Mouse (Mus musculus) C2C12 (cell line): ENCODE results near the gene Tnnt2.

Experiments
- CTCF ChIP-seq: IDR thresholded peaks from one replicate; pipeline ENCODE4 v1.5.1; 2011; ENCODE audit not compliant: control insufficient read depth, insufficient read depth, insufficient read length
- FOSL1 ChIP-seq: IDR thresholded peaks from one replicate; pipeline ENCODE4 v1.8.0; 2011; ENCODE audit warnings: mild to moderate bottlenecking, low read length; ENCODE audit not compliant: poor library complexity, insufficient read depth, severe bottlenecking
- USF1 ChIP-seq: IDR thresholded peaks from one replicate; pipeline ENCODE4 v1.6.1; 2011; ENCODE audit warnings: low read depth, mild to moderate bottlenecking, control low read depth, moderate library complexity

DNA sequence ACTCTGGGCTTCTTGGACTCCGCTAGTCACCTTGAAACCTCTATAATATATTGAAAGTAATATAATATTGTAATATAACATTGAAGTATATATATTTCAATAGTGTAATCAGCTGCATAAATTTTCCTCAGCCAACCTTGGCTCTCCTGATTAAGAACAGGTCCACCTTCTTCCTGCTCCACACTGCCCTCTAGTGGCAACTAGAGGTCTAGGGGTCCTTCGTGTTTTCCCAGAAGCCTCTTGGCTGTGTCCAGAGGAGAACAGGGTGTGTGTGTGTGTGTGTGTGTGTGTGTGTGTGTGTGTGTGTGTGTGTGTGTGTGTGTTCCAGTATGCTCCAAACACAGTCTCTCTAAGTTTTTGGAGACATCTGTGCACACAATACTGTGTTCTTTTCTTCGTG, 48.4 kb upstream of the Tnnt2 start:
- TF ChIP-seq CTCF (peak; percentile 59), FOSL1 (no peak), USF1 (no peak)
